10 mouse cellular contexts compared by ENCODE assay signal in genomic region chr8:50914615-50915014, GRCm38 (mm10).
DNase-seq lines count a peak whose midpoint lies in the region; ATAC-seq lines count a peak whose summit lies in the region.
"Had no signal": no experiment of that assay in that cellular context is flagged by ENCODE, and none has a peak within 500 bp of the region (broad histone marks: within the 10 kb centered on the region; RNA-seq: fewer than 3 reads in every experiment).

No protein-coding gene starts in this region.

- no peak overlapping the region for H3K27ac ChIP-seq in heart, embryonic 16.5 days (ENCODE audit: low read length)
- no peak overlapping the region for H3K27ac ChIP-seq in embryonic facial prominence, embryonic 10.5 days (replicated peaks)
- no peak overlapping the region for H3K27ac ChIP-seq in hindbrain, embryonic 13.5 days
- no peak overlapping the region for H3K27ac ChIP-seq in midbrain, embryonic 14.5 days (replicated peaks; ENCODE audit: low read depth, low read length)

- WGBS in heart, embryonic 16.5 days = 19% methylated on average over 7 of the region's 7 CpGs
- WGBS in embryonic facial prominence, embryonic 10.5 days = 17% methylated on average over 7 of the region's 7 CpGs
- WGBS in hindbrain, embryonic 13.5 days = 15% methylated on average over 7 of the region's 7 CpGs
- WGBS in midbrain, embryonic 14.5 days = 11% methylated on average over 7 of the region's 7 CpGs

- DNase-seq in heart, adult 11 months = no peak
- no peak for DNase-seq in embryonic facial prominence, embryonic 10.5 days (ENCODE audit: low spot score)
- peak; percentile 65 for DNase-seq in midbrain, embryonic 14.5 days
- no peak for DNase-seq in ovary, postnatal 10 days (ENCODE audit: low spot score)
- DNase-seq in gastrocnemius, adult 18-20 months (ENCODE audit: low spot score) = no peak
- DNase-seq in right cerebral cortex, postnatal 36 days (ENCODE audit: low spot score in 2 of 2) = no peak
- DNase-seq: kidney, postnatal 14 days had no signal

- no peak overlapping the region for H3K9ac ChIP-seq in heart, embryonic 16.5 days (ENCODE audit: low read length)
- H3K9ac ChIP-seq in hindbrain, embryonic 13.5 days = peak overlapping the region; percentile 82; the same call in 1 of the 2 replicates
- H3K9ac ChIP-seq in midbrain, embryonic 14.5 days (replicated peaks; ENCODE audit: low read length) = 0 out of 2 replicates have a peak overlapping the region, but pooled peaks have one; percentile 68

- H3K36me3 ChIP-seq in heart, embryonic 16.5 days (ENCODE audit: control insufficient read depth, insufficient read depth) = no peaks in the 10 kb centered on the region
- H3K36me3 ChIP-seq in embryonic facial prominence, embryonic 10.5 days (replicated peaks) = no peaks in the 10 kb centered on the region
- H3K36me3 ChIP-seq in hindbrain, embryonic 13.5 days = no peaks in the 10 kb centered on the region
- H3K36me3 ChIP-seq in midbrain, embryonic 14.5 days (ENCODE audit: control insufficient read depth, insufficient read depth, low read length) = no peaks in the 10 kb centered on the region

- H3K4me2 ChIP-seq in heart, embryonic 16.5 days (ENCODE audit: low read depth, low read length) = peak overlapping the region; percentile 91; the same call in 1 of the 2 replicates
- peak overlapping the region; percentile 97 for H3K4me2 ChIP-seq in hindbrain, embryonic 13.5 days
- H3K4me2 ChIP-seq in midbrain, embryonic 14.5 days (ENCODE audit: low read length) = peak overlapping the region; percentile 95

- ATAC-seq in heart, embryonic 16.5 days (replicated peaks; ENCODE audit: extremely low read depth, insufficient read depth, low FRiP score) = no peak
- ATAC-seq in hindbrain, embryonic 13.5 days (ENCODE audit: low FRiP score) = no peak
- ATAC-seq in midbrain, embryonic 14.5 days (ENCODE audit: low FRiP score, low TSS enrichment) = no peak

- no peaks in the 10 kb centered on the region for H3K9me3 ChIP-seq in heart, embryonic 16.5 days (replicated peaks; ENCODE audit: control insufficient read depth, low read length)
- H3K9me3 ChIP-seq in embryonic facial prominence, embryonic 10.5 days = no peaks in the 10 kb centered on the region
- H3K9me3 ChIP-seq in hindbrain, embryonic 13.5 days = no peaks in the 10 kb centered on the region
- no peaks in the 10 kb centered on the region for H3K9me3 ChIP-seq in midbrain, embryonic 14.5 days (ENCODE audit: control insufficient read depth, low read length)

- peaks cover 13% of the 10 kb centered on the region for H3K27me3 ChIP-seq in heart, embryonic 16.5 days (ENCODE audit: control insufficient read depth, insufficient read depth, low read length)
- peaks cover 56% of the 10 kb centered on the region for H3K27me3 ChIP-seq in embryonic facial prominence, embryonic 10.5 days (replicated peaks; ENCODE audit: low read depth, poor library complexity, severe bottlenecking)
- 0 out of 2 replicates have a peak, but pooled peaks cover 7% of the 10 kb centered on the region for H3K27me3 ChIP-seq in hindbrain, embryonic 13.5 days
- H3K27me3 ChIP-seq in midbrain, embryonic 14.5 days (ENCODE audit: control insufficient read depth, insufficient read depth, low read length) = no peaks in the 10 kb centered on the region
- H3K27me3 ChIP-seq: CH12.LX had no signal

- H3K4me1 ChIP-seq in heart, embryonic 16.5 days (ENCODE audit: control insufficient read depth, insufficient read depth, low read length) = no peaks in the 10 kb centered on the region; the same call in 1 of the 2 replicates
- H3K4me1 ChIP-seq in embryonic facial prominence, embryonic 10.5 days = peaks cover 15% of the 10 kb centered on the region
- peaks cover 14% of the 10 kb centered on the region; the same call in 1 of the 2 replicates for H3K4me1 ChIP-seq in hindbrain, embryonic 13.5 days (replicated peaks)
- H3K4me1 ChIP-seq in midbrain, embryonic 14.5 days (ENCODE audit: control insufficient read depth, insufficient read depth, low read length) = 0 out of 2 replicates have a peak, but pooled peaks cover 8% of the 10 kb centered on the region

- H3K4me3 ChIP-seq in heart, embryonic 16.5 days (ENCODE audit: low read length) = peak overlapping the region; percentile 57; the same call in 1 of the 2 replicates
- peak overlapping the region; percentile 80 for H3K4me3 ChIP-seq in embryonic facial prominence, embryonic 10.5 days
- H3K4me3 ChIP-seq in hindbrain, embryonic 13.5 days = peak overlapping the region; percentile 78
- H3K4me3 ChIP-seq in midbrain, embryonic 14.5 days (replicated peaks; ENCODE audit: low read depth, low read length) = peak overlapping the region; percentile 77
